Mouse (Mus musculus) bone marrow, adult 2 months (tissue): ENCODE measurements around the gene Mettl15. TPM values are rescaled to one million over a fixed set of nuclear protein-coding genes. Genes with fewer than 3 reads are reported as not detected.

Source experiments
- H3K27ac ChIP-seq: fragments of 200-500 bp; 2 replicates; pipeline ENCODE4 v1.5.1; 2012; ENCODE audit warnings: low read depth, mild to moderate bottlenecking, control low read depth, inconsistent platforms, low read length; ENCODE audit not compliant: control insufficient read depth, poor library complexity, insufficient read depth
- H3K4me1 ChIP-seq: fragments of 200-500 bp; 2 replicates; pipeline ENCODE4 v1.6.1; 2011; ENCODE audit warnings: low read length; ENCODE audit not compliant: control insufficient read depth, insufficient read depth
- H3K4me3 ChIP-seq: fragments of 200-500 bp; replicated peaks from 2 replicates; pipeline ENCODE3; 2011; ENCODE audit warnings: mild to moderate bottlenecking, low read depth, low read length, control low read depth; ENCODE audit not compliant: control insufficient read depth
- CTCF ChIP-seq: fragments of 200-500 bp; IDR thresholded peaks from 2 replicates; pipeline ENCODE4 v1.5.1; 2011; ENCODE audit warnings: low read length, control low read depth; ENCODE audit not compliant: control insufficient read depth, insufficient read depth
- POLR2A ChIP-seq: fragments of 200-500 bp; IDR thresholded peaks from 2 replicates; pipeline ENCODE4 v1.6.1; 2011; ENCODE audit warnings: low read depth, mild to moderate bottlenecking, control low read depth, low read length, borderline replicate concordance; ENCODE audit not compliant: control insufficient read depth
- WGBS: fragments of 180-500 bp; shearing (Covaris S2); methylation state at CpG from one replicate; pipeline ENCODE4 v1.1.7; 2018; 5-methylcytosine and 5-hydroxymethylcytosine counted together
- polyA plus RNA-seq: library from polyadenylated mRNA; stranded (reverse); fragments of >200 nt; gene quantifications from 2 replicates; pipeline ENCODE4 v1.2.4, GENCODE M21; 2011; ENCODE audit warnings: low replicate concordance; ENCODE audit not compliant: missing spikeins, insufficient read depth, insufficient read length

Mettl15 gene
- polyA plus RNA-seq, 1 experiment, result 1.1 TPM

DNA sequence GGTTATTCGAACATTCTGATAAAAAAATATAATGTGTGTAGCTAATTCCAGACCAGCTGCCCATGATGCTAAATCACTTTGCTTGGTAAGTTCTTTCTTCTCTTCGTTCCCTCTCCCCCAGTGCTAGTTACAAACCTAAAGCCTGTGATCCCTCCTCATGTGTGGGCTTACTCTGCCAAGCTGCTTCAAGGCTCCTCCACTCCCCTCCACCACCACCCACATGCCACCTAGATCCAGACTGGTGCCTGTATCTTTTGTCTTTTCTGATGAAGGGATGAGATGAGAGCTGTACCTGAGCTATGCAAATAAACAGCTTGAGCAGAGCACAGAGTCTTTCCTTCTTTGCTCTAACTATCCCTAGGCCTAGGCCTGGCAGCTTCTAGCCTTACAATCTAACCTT is 72.5 kb downstream of the Mettl15 start:
- Histone ChIP-seq H3K27ac (no peak overlapping the region), H3K4me3 (no peak overlapping the region), H3K4me1 (no peaks in the 10 kb centered on the region)
- 67% methylated on average over 2 of the region's 2 CpGs for WGBS
- TF ChIP-seq POLR2A, result no peak
- no peak for TF ChIP-seq CTCF

DNA sequence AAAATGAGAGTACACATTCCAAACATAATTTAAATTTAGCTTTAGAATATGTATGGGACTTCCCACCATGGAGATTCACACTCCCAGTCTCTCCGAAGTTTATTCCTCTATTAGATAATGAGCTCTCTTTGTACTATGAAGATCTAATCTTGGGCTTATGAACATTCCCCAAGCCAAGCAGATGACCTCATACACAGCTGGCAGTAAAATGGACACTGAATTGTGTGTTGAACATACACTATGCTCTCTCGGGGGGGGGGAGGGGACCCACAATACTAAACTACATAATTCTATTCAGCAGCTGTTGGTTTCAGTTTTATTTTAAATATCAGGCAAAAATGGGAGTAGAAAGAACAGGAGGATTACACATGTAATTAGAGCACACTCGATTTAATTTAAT is 97.6 kb downstream of the Mettl15 start:
- H3K27ac ChIP-seq, result no peak overlapping the region
- H3K4me3 ChIP-seq, result no peak overlapping the region
- H3K4me1 ChIP-seq, result no peaks in the 10 kb centered on the region
- TF ChIP-seq POLR2A (no peak), CTCF (no peak)
- 79% methylated on average over 3 of the region's 3 CpGs for WGBS

DNA sequence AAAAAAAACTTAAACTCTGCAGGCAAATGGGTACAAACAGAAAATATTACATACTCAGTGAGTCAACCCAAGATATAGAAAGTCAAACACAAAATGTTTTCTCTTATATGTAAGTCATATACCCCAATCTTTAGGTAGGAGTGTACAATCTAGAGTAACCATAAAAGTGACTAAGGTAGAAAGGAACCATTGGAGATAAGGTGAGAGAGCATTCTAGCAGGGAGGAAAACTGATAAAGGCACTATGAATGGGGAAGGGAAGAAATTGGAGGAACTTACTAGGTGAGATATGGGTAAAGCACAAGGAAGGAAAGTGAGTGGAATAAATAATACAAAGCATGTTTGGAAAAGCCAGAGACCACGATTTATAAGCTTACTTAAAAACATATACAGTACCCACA is 122.0 kb downstream of the Mettl15 start:
- Histone ChIP-seq H3K4me1 (no peaks in the 10 kb centered on the region), H3K27ac (no peak overlapping the region), H3K4me3 (no peak overlapping the region)
- TF ChIP-seq POLR2A, result no peak
- TF ChIP-seq CTCF, result no peak
- 55% methylated on average over 1 of the region's 1 CpGs for WGBS

DNA sequence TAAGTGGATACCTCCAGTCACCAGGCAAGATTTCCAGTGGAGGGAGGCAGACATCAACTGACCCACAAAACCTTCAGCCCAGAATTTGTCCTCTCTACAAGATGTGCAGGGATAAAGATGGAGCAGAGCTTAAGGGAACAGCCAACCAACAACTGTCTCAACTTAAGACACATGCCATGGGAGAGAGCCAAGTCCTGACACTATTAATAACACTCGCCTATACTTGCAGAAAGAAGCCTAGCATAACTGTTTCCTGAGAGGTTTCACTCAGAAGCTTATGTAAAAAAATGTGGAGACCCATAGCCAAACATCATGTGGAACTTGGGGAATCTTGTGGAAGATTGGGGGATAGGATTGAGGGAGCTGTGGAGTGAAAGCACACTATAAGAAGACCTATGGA is 124.4 kb downstream of the Mettl15 start:
- TF ChIP-seq CTCF (no peak), POLR2A (no peak)
- H3K4me1 ChIP-seq, result no peaks in the 10 kb centered on the region

DNA sequence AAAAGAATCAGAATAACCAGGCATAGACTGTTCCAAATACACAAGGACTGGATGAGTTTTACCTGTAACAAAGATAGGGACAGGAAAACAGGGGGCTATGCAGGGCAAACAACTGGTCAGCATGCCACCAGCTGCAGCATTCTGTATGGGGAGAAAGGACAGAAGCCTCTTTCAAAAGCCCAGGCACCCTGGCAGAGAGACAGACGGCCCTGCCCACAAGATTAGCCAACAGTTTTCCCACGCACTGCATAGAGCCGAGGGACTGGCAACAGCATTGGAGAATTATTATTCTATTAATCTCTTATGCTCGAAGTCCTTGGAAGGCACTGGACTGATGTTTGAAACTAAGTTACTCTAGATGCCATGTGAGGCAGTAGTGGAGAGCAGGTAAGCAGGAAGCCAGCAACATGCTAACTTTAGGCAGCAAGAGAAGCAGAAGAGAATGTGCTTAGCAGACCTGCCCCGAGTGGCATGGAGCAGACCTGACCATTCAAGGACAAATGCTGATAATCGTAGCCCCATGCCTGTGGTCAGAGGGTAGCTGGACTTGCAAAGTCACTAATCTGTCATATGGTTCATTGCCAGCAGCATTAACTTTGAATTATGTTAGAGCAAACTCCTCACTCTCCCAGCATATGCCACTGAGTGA is 127.0 kb downstream of the Mettl15 start:
- TF ChIP-seq CTCF (no peak), POLR2A (no peak)
- Histone ChIP-seq H3K4me1 (no peaks in the 10 kb centered on the region), H3K4me3 (no peak overlapping the region), H3K27ac (no peak overlapping the region)
- WGBS, result 71% methylated on average over 6 of the region's 6 CpGs

More for the DNA sequence above, 124.4 kb downstream of the Mettl15 start:
- WGBS, result 69% methylated on average over 1 of the region's 1 CpGs
- no peak overlapping the region for H3K27ac ChIP-seq
- H3K4me3 ChIP-seq, result no peak overlapping the region

DNA sequence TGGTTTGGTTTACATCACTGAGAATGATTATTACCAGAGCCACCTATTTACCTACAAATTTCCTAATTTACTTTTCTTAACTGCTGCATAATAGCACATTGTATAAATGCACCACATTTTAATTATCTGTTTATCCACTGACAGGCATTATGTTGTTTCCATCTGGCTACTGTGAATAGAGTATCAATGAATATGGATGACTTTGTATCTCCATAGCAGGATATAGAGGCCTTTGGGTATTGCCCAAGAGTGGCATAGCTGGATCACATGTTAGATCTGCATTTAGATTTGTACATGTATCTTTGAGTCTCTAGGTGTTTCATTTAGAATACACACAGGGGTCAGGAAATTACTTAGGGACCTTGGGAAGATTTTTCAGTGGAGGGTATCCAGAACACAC is 133.3 kb downstream of the Mettl15 start:
- H3K4me1 ChIP-seq, result no peaks in the 10 kb centered on the region

DNA sequence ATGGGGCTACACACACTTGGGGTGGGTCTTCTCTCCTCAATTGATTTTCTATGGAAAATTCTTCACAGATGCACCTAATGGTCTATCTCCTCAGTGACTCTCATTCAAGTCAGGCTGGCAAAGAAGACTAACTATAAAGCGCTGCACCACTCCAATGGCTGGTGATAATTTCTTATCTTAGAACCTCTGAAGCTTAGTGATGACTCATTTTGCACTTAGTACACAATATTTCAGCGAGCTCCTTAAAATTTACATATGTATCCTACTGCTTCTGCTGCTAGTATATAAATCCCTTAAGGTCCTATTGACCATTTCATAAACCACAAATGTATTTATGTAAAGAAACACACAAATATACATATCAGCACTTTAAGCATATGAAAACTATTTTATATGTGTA is 136.1 kb downstream of the Mettl15 start:
- no peak overlapping the region for H3K4me3 ChIP-seq
- no peak overlapping the region for H3K27ac ChIP-seq
- TF ChIP-seq CTCF (no peak), POLR2A (no peak)
- no peaks in the 10 kb centered on the region for H3K4me1 ChIP-seq
- WGBS, result 85% methylated on average over 2 of the region's 2 CpGs

More for the DNA sequence above, 133.3 kb downstream of the Mettl15 start:
- TF ChIP-seq CTCF (no peak), POLR2A (no peak)
- Histone ChIP-seq H3K4me3 (no peak overlapping the region), H3K27ac (no peak overlapping the region)

DNA sequence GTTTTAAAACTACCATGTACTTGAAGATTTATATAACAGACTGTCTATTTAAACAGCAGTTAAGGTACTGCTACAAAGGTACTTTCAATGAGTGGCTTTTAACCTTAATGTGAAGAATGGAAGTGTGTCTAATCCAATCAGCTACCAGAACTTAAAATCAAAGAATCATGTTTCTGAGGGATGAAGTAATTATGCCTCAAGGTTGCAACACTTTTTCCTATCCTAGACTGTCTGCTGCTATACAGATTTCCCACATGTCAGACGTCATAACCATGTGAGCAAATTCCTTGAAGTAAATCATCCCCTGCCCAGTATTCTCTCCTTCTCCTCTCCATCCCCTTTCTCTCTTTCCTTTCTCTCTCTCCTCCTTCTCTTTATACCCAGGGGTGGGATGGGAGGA is 140.2 kb downstream of the Mettl15 start:
- no peak for TF ChIP-seq POLR2A
- no peak for TF ChIP-seq CTCF
- H3K27ac ChIP-seq, result no peak overlapping the region
- H3K4me1 ChIP-seq, result no peaks in the 10 kb centered on the region
- H3K4me3 ChIP-seq, result no peak overlapping the region
- WGBS, result 56% methylated on average over 1 of the region's 1 CpGs

DNA sequence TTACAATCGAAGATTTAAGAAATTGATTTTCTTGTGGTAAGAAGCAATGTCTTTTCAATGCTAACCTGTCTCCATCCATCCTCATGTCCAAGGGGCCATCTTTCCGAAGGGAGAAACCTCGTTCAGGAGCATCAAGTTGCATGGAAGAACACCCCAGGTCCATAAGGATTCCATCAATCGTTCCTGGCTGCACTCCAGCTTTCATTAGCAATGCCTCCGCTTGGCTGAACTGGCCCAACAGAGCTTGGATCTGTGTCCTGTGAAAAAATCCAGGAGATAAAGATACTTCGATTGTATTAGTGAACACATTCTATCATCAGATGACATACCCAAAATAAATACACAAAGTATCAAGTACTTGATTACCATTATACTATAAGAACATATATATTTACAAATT is 143.3 kb downstream of the Mettl15 start:
- H3K4me1 ChIP-seq, result no peaks in the 10 kb centered on the region
- 78% methylated on average over 6 of the region's 6 CpGs for WGBS
- H3K27ac ChIP-seq, result no peak overlapping the region
- H3K4me3 ChIP-seq, result no peak overlapping the region
- TF ChIP-seq CTCF, result no peak
- no peak for TF ChIP-seq POLR2A
